Comparison of ENCODE assay signal across 25 mouse cellular contexts in genomic region chr1:57009171-57009570, GRCm38 (mm10). TPM values are rescaled to one million over a fixed set of nuclear protein-coding genes. Genes with fewer than 3 reads are reported as not detected.
A peak's percentile ranks its signal among the peaks of the same experiment; 100 is the strongest.
DNase-seq lines count a peak whose midpoint lies in the region; ATAC-seq and TF ChIP-seq lines count a peak whose summit lies in the region.
"Had no signal": no experiment of that assay in that cellular context is flagged by ENCODE, and none has a peak within 500 bp of the region (broad histone marks: within the 10 kb centered on the region; RNA-seq: fewer than 3 reads in every experiment).

No protein-coding gene starts in this region.

- no peak overlapping the region for H3K4me3 ChIP-seq in forebrain, embryonic 12.5 days (replicated peaks)
- no peak overlapping the region for H3K4me3 ChIP-seq in forebrain, postnatal 0 days (ENCODE audit: low read depth, low read length)
- no peak overlapping the region for H3K4me3 ChIP-seq in heart, embryonic 10.5 days
- no peak overlapping the region for H3K4me3 ChIP-seq in forebrain, embryonic 15.5 days
- H3K4me3 ChIP-seq: embryonic facial prominence, embryonic 10.5 days; embryonic facial prominence, embryonic 13.5 days; erythroblast, embryonic 14.5 days; heart, adult 2 months; hindbrain, embryonic 12.5 days; hindbrain, embryonic 15.5 days had no signal

- H3K36me3 ChIP-seq in forebrain, embryonic 12.5 days (replicated peaks) = no peaks in the 10 kb centered on the region
- no peaks in the 10 kb centered on the region for H3K36me3 ChIP-seq in forebrain, postnatal 0 days (ENCODE audit: insufficient read depth)
- no peaks in the 10 kb centered on the region for H3K36me3 ChIP-seq in heart, embryonic 10.5 days
- no peaks in the 10 kb centered on the region for H3K36me3 ChIP-seq in forebrain, embryonic 15.5 days
- H3K36me3 ChIP-seq: embryonic facial prominence, embryonic 10.5 days; embryonic facial prominence, embryonic 13.5 days; G1E; hindbrain, embryonic 12.5 days; hindbrain, embryonic 15.5 days had no signal

- WGBS in forebrain, embryonic 12.5 days = 61% methylated on average over 4 of the region's 4 CpGs
- 53% methylated on average over 4 of the region's 4 CpGs for WGBS in forebrain, postnatal 0 days
- WGBS in heart, embryonic 10.5 days = 67% methylated on average over 4 of the region's 4 CpGs
- WGBS in forebrain, embryonic 15.5 days = 50% methylated on average over 4 of the region's 4 CpGs

- 0 out of 2 replicates have a peak, but pooled peaks have one; percentile 41 for ATAC-seq in forebrain, embryonic 12.5 days (ENCODE audit: low FRiP score)
- ATAC-seq in forebrain, postnatal 0 days = no peak
- peak; percentile 70; the same call in 1 of the 2 replicates for ATAC-seq in forebrain, embryonic 15.5 days (replicated peaks)
- ATAC-seq: intestine, postnatal 0 days; Patski had no signal

- H3K4me1 ChIP-seq in forebrain, embryonic 12.5 days = no peaks in the 10 kb centered on the region
- no peaks in the 10 kb centered on the region for H3K4me1 ChIP-seq in forebrain, postnatal 0 days (ENCODE audit: insufficient read depth)
- no peaks in the 10 kb centered on the region for H3K4me1 ChIP-seq in heart, embryonic 10.5 days
- H3K4me1 ChIP-seq in forebrain, embryonic 15.5 days = no peaks in the 10 kb centered on the region
- H3K4me1 ChIP-seq: embryonic facial prominence, embryonic 10.5 days; embryonic facial prominence, embryonic 13.5 days; hindbrain, embryonic 12.5 days; hindbrain, embryonic 15.5 days had no signal

- no peak for DNase-seq in forebrain, postnatal 0 days
- peak; percentile 49 for DNase-seq in heart, adult 11 months
- DNase-seq in heart, embryonic 10.5 days (ENCODE audit: low spot score) = no peak
- peak; percentile 25 for DNase-seq in ES-CJ7 (ENCODE audit: low read depth, low spot score)
- DNase-seq in left cerebral cortex, adult 8-10 months (ENCODE audit: low spot score in 2 of 2) = no peak
- no peak for DNase-seq in retina, postnatal 1 day
- DNase-seq: adrenal gland, adult 2 months; adrenal gland, postnatal 14 days; cerebellum, adult 11-12 months; cerebellum, adult 8-10 months; cerebellum, postnatal 36 days; embryo, embryonic 11 days; gastrocnemius, postnatal 25 days; heart, adult 2 months had no signal

- no peaks in the 10 kb centered on the region for H3K27me3 ChIP-seq in forebrain, embryonic 12.5 days
- no peaks in the 10 kb centered on the region for H3K27me3 ChIP-seq in forebrain, postnatal 0 days (ENCODE audit: insufficient read depth, low read length)
- H3K27me3 ChIP-seq in heart, embryonic 10.5 days (ENCODE audit: insufficient read depth, poor library complexity, severe bottlenecking) = no peaks in the 10 kb centered on the region
- no peaks in the 10 kb centered on the region for H3K27me3 ChIP-seq in forebrain, embryonic 15.5 days
- H3K27me3 ChIP-seq: embryonic facial prominence, embryonic 13.5 days; hindbrain, embryonic 12.5 days; hindbrain, embryonic 15.5 days had no signal

- TF ChIP-seq CTCF in forebrain, postnatal 0 days (IDR thresholded peaks at IDR 0.05; ENCODE audit: low read depth) = no peak

- H3K9ac ChIP-seq in forebrain, embryonic 12.5 days = no peak overlapping the region
- H3K9ac ChIP-seq in forebrain, postnatal 0 days = no peak overlapping the region
- no peak overlapping the region for H3K9ac ChIP-seq in forebrain, embryonic 15.5 days (replicated peaks)
- H3K9ac ChIP-seq: embryonic facial prominence, embryonic 13.5 days; hindbrain, embryonic 12.5 days; hindbrain, embryonic 15.5 days had no signal

- H3K4me2 ChIP-seq in forebrain, embryonic 12.5 days = no peak overlapping the region
- H3K4me2 ChIP-seq in forebrain, postnatal 0 days (ENCODE audit: low read depth) = no peak overlapping the region
- H3K4me2 ChIP-seq in forebrain, embryonic 15.5 days (replicated peaks) = no peak overlapping the region
- H3K4me2 ChIP-seq: embryonic facial prominence, embryonic 13.5 days; heart, embryonic 11.5 days; hindbrain, embryonic 12.5 days; hindbrain, embryonic 15.5 days had no signal

- H3K9me3 ChIP-seq in forebrain, embryonic 12.5 days = no peaks in the 10 kb centered on the region
- no peaks in the 10 kb centered on the region for H3K9me3 ChIP-seq in forebrain, postnatal 0 days (ENCODE audit: low read length)
- H3K9me3 ChIP-seq in heart, embryonic 10.5 days = no peaks in the 10 kb centered on the region
- H3K9me3 ChIP-seq in forebrain, embryonic 15.5 days = no peaks in the 10 kb centered on the region
- H3K9me3 ChIP-seq: embryonic facial prominence, embryonic 10.5 days; embryonic facial prominence, embryonic 13.5 days; hindbrain, embryonic 12.5 days; hindbrain, embryonic 15.5 days had no signal

- no peak overlapping the region for H3K27ac ChIP-seq in forebrain, embryonic 12.5 days
- H3K27ac ChIP-seq in forebrain, postnatal 0 days (ENCODE audit: low read depth, low read length) = no peak overlapping the region
- no peak overlapping the region for H3K27ac ChIP-seq in heart, embryonic 10.5 days
- no peak overlapping the region for H3K27ac ChIP-seq in forebrain, embryonic 15.5 days (replicated peaks)
- H3K27ac ChIP-seq: embryonic facial prominence, embryonic 10.5 days; embryonic facial prominence, embryonic 13.5 days; heart, adult 2 months; hindbrain, embryonic 12.5 days; hindbrain, embryonic 15.5 days had no signal

RNA-seq across cellular contexts. Expression of gene Satb2, which starts 30.7 kb away (rescaled TPM):
- 2.5 and 2.6 TPM in 2 replicates for polyA plus RNA-seq in forebrain, embryonic 12.5 days (2016; fragmentation: Nextera tagmentation; extraction: Ambion mirVana)
- total RNA-seq in forebrain, postnatal 0 days (2014; rRNA removed) = 57.1 and 106 TPM in 2 replicates
- 21.7 and 43.1 TPM in 2 replicates for polyA plus RNA-seq in forebrain, postnatal 0 days (2015; fragmentation: Nextera tagmentation; extraction: Ambion mirVana)
- 0.32 and 1.7 TPM in 2 replicates for polyA plus RNA-seq in heart, embryonic 10.5 days (2016; fragmentation: Nextera tagmentation; extraction: Ambion mirVana)
- 46.2 and 62.5 TPM in 2 replicates for polyA plus RNA-seq in forebrain, embryonic 15.5 days (2015; fragmentation: Nextera tagmentation; extraction: Ambion mirVana)
- 10 to 100 TPM; 56.2 to 62.9 (median 59.9) TPM for total RNA-seq in left cerebral cortex, adult 8-10 months (2022)
- polyA plus RNA-seq: erythroblast, embryonic 14.5 days; G1E had no signal

Comparison
In these comparisons a context has a peak if more than half of its experiments do, and no peak if none do; other contexts are left out.
1. DNase-seq: peak in heart, adult 11 months (single experiment) and ES-CJ7 (single experiment); none in forebrain, postnatal 0 days (single experiment), heart, embryonic 10.5 days (single experiment), left cerebral cortex, adult 8-10 months (0 of 2) and retina, postnatal 1 day (single experiment).